Mouse (Mus musculus) c-Kit-positive CD71-negative TER-119-negative erythroid progenitor cells, embryonic 14.5 days (primary cell): ENCODE results near the gene Col2a1.

Source experiments
- DNase-seq: peaks from one replicate; pipeline ENCODE4 v3.0.0-alpha.2; 2013; ENCODE audit warnings: low read depth

The Col2a1 gene

DNA sequence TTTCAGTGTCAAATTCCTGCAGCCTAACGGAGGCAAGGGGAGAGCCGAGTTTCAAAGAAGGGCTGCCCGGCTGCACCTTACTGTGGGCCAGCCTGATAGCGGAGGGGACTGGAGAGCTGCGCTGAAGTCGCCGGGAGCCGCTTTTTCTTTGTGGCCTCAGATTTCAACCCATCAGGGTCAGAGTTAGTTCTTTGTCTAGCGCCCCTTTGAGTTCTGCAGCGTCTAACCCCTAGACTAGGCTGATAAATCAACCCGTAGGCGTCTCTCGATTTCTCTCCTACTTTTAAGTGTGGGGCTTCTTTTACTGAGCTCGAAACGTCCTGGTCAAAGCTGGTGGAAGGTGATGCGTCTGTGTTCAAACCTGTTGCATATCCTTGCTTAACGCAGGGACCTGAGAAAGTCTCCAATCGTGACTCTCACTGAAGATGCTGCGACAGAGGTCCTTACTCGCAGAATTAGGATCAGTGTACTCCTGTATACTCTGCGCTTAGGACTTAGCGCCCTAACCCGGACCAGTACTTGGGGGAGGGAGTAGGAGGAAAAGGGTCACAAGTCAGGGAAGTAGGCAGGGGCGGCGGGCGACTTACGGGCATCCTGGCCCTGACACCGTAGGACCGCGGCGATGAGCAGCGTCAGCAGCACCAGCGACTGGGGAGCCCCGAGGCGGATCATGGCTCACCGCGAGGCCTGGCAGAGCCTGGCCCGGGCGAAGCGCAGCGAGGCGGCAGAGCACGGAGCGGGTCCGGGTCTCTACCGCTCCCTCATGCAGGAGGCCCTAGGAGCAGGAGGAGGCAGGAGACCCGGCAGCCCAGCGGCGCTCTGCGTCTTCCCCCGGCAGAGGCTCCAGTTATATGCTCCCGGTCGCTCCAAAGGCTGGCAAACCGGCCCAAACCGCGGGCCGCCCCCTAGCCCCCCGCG, at the start of gene Col2a1:
Gene Col2a1 (minus strand): TSS at position 874 of the 918 bp plus-strand sequence.
- no peak for DNase-seq

DNA sequence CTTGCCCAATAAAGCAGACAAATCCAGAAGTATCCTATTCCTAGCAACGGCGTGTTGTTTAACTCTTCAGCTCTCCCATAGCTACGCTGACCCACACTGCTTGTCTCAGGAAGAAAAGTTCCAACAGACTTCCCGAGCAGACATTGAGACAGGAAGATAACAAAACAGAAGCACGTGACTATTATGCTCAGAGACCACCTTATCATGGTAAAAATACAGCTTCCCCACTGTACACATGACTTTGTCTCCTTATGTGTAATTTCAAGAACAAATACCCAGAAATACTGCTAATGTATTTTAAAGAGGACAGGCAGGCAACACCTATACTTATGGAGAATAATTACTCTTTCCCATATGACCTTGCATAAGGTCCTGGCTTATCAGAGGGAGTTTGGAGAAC, 47.2 kb upstream of the Col2a1 start:
- no peak for DNase-seq

GRCm38 (mm10) chr15:98048918-98049700, 44.6 kb upstream of the Col2a1 start:
- DNase-seq, result no peak

DNA sequence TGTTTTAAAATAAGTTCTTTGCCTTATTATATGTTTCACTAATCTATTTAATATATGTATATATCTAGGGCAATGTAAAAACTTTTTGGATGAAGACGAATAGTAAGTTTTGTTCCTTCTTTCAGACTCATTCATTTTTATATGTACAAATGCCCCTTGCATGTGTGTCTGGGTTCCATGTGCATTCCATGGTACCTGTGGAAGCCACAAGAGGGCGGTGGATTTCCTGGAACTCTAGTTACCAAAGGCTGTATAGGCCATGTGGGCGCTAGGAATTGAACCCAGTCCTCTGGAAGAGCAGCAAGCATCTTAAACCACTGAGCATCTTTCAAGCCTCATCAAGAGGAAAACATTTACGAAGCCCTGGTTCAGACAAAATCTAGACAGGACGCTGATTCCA, 39.9 kb upstream of the Col2a1 start:
- DNase-seq, result no peak

DNA sequence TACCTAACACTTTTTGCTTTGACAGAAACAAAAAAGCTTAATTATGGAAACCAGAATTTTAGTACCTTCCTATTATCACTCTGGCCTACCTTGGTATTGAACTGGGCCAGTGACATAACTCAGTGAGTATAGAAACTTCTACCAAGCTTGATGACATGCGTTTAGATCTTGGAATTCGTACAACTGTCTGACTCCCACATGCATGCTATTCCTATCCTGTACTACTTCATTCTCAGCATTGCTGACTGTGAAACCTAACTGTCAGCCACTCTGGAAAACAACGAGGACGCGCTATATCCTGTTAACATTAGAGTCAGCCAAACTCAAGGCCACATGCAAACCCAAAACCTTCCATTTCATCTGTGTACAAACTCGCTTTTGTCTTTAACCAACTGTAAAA, 39.5 kb upstream of the Col2a1 start:
- DNase-seq, result no peak

DNA sequence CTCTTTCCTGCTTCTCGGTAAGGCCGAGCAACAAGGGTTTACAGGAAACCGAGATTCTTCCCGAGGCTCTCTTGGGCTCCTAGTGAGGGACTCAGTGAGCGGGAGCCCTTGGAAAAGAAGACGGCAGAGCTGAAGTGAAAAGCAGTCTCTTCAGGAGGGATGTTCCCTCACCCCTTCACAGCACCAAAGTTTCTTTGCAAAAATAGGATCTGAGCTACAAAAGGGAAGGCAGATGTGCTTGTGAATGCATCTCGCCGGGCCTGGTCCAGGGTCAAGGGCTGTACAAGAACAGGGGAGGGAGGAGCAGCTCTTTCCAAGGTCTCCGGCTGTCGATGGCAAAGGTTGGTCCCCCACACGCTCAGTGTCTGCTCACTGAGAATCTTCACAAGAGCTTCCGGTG, 38.0 kb upstream of the Col2a1 start:
- no peak for DNase-seq

GRCm38 (mm10) chr15:98039682-98040081, 35.2 kb upstream of the Col2a1 start:
- no peak for DNase-seq

DNA sequence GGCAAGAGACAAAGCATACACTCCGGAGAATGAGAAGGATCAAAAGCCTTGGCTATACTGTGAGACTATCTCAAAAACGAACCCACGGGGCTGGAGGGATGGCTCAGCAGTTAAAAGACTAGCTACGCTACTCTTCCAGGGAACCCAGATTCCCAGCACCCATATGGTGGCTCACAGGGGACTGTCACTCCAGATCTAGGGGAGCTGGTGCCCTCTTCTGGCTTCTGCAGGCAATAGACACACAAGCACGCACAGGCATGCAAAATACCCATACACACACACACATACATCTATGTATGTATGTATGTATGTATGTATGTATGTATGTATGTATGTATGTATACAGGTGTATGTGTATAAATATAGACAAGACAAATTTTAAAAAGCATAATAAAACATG, 32.1 kb upstream of the Col2a1 start:
- DNase-seq, result no peak

DNA sequence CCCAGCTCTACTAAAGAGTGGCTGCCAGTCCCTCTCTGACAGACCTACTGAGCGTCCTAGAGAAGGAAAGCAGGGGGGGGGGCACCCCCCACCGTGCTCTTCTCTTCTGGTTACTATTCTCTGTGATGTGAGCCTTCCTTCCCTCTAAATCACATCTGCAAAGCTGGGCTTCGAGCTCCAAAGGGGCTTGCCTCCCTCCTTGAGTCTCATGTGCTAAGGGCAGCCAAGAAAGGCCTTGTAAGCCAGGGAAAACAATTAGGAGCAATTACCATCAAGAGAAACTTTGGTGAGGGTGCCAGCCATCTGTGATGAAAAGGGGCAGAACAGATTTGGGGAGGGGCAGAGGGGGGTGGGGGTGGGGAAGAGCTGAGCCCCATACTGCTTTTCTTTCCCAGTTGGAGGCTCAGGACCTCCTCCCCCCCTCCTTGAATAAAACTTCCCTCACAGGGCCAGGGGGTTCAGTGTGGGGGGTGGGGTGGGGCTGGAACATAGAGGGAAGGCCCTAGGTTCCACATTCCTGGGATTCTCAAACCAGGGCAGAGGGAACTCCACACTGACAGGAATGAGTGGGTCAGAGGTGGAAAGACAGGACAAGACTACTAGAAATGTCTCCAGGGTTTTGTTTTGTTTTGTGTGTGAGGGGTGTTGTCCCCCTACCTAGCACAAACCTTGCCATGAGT, 30.7 kb upstream of the Col2a1 start:
- no peak for DNase-seq

- DNase-seq, result no peak
Observed at GRCm38 (mm10) chr15:98033233-98033748, 28.8 kb upstream of the Col2a1 start.

GRCm38 (mm10) chr15:98029798-98030197, 25.3 kb upstream of the Col2a1 start:
- no peak for DNase-seq

DNA sequence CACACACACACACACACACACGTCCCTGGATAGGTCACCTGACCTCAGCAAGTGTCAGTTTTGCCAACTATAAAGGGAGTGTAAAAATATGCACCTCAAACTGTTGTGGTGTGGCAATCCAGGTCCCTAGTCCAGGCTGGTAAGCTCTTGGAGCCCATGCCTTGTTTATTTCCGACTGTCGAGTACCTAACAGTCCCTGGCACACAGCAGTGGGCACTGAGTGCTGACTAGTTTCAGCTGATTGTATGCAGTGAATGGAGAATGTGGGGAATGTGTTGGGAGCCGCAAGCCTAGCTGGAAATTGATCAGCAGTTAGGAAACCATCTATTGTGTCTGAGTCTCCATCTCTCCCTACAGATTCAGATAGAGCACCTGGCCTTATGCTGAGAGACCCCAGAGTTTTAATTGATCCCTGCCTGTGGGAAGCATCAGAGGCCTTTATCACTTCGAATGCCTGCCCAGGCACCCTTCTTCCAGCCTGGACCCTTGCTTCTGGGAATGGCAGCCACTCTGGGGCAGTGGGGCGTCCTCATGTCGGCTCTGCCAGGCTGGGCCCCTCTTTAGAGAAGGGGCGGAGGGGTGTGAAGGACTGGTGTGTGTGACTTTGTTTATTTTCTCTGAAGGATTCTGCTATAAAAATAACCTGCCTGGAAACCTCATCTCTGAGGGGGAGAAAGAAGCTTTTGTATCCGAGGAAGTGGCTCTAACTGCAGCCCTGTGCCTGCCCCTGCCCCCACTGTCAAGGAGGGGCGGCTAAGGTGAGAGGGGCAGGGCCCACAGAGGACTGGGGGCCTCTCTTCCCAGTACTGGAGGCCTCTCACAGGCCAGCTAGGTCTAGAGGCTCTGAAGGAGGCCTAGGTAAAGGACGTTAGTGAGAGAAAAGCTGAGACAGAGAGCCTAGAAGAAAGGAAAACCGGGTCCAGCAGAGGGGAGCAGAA, 22.7 kb upstream of the Col2a1 start:
- DNase-seq, result no peak

DNA sequence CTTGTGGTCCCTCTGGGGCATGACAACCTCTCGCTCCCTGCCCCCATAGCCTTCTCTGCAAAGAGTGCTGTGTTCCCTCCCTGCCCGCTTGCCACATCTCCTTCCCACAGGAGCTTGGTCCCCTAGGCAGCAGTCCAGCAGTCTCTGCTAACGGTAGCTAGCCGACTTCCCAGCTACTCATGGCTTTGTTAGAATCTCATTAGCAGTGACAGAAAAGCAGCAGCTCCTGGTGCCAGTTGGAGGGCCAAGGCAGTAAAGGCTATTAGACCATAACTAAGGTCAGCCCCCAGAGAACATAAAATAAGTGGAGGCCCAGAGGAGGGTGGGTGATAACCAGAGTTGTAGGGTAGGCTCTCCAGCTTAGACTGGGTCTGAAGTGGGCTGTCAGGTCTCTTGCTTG, 21.1 kb upstream of the Col2a1 start:
- DNase-seq, result no peak

GRCm38 (mm10) chr15:98023137-98023536, 18.6 kb upstream of the Col2a1 start:
- no peak for DNase-seq

- no peak for DNase-seq
Observed at GRCm38 (mm10) chr15:98021886-98022285, 17.4 kb upstream of the Col2a1 start.

DNA sequence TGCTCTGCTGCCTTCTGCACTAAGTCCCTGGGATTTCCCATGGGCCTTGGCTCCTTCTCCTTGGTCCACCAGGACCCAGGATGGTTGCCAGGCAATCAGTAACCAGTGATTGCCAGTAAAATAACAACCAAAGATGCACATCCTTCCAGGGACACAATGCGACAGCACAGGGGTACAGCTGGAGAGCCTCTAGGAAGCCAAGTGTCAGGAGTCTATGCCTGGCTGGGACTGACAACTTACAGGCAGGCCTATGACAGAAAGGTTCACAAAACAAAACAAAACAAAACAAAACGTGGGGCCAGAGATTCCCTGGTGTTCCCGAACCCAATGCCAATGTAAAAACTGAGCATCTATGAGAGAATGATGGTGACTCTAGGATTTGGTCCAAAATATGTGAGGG, 14.6 kb upstream of the Col2a1 start:
- no peak for DNase-seq

DNA sequence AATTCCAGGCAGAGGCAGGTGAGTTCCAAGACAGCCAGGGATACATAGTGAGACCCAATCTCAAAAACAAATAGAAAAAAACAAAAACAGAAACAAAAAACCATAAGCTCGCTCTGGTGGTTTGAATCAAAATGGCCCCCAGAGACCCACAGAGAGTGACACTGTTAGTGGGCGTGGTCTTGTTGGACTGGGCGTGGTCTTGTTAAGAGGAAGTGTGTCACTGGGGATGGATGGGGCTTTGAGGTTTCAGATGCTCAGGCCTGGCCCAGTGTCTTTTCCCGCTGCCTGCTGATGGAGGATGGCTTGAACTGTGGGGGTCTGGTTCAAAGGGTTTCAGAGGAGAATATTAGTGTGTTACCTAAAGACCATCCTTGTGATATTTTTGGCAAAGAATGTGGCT, 13.4 kb upstream of the Col2a1 start:
- DNase-seq, result peak; percentile 33

GRCm38 (mm10) chr15:98012810-98013209, 8.3 kb upstream of the Col2a1 start:
- DNase-seq, result no peak

DNA sequence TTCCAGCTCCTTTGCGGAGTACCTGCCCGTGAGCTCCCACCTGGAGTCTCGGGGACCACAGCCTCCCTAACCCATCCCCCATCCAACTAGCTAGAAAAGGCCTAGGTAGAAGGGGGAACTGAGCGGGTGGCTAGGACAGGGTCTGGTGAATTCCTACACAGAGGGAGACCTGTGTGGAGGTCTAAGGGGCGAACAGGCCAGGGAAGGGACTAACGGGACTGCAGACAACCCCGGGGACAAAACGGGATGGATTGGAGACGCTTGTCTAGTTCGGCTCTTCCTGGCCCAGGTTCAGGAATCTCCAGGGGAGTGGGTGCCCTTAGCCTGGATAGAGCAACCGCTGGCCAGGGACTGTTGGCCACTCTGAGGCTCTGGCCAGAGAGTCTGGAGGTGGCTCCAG, 686 bp upstream of the Col2a1 start:
- DNase-seq, result no peak

DNA sequence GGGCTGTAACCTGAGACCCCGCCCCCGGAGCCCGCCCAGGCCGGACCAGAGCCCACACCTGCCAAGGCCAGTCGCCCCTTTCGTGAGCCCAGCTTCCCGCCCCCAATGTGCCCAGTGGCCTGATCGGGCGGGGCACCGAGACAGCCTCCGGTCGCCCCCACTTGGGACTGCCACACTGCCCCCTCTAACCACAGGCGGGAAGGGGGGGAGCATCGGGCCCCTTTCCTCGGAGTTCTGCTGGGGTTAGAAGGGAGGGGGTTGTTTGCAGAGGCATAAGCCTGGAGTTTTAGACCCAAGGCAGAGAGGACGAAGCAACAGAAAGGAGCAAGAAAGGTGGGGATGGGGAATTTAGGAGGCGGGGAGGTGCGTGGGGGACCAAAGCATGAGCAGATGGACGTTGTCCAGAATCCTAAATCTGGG, 255 bp upstream of the Col2a1 start:
- DNase-seq, result no peak
